Mouse (Mus musculus): ENCODE data around the gene Fchsd2. TPM values are rescaled to one million over a fixed set of nuclear protein-coding genes. Genes with fewer than 3 reads are reported as not detected.

The Fchsd2 gene
- polyA plus RNA-seq, 1 experiment from 2014 or later, result 21.9 TPM

- Histone ChIP-seq H3K9ac (no peak overlapping the region), H3K4me1 (no peaks in the 10 kb centered on the region), H3K4me2 (replicated peaks) (no peak overlapping the region), H3K27ac (replicated peaks) (no peak overlapping the region), H3K36me3 (no peaks in the 10 kb centered on the region), H3K9me3 (replicated peaks) (no peaks in the 10 kb centered on the region), H3K27me3 (no peaks in the 10 kb centered on the region), H3K4me3 (replicated peaks) (no peak overlapping the region)
- 76% methylated on average over 3 of the region's 3 CpGs for WGBS
- ATAC-seq (ENCODE audit: insufficient number of reproducible peaks, low FRiP score, low TSS enrichment, low read depth), result no peak
Observed at GRCm38 (mm10) chr7:101213515-101214263, 121.0 kb downstream of the Fchsd2 start.

GRCm38 (mm10) chr7:101216724-101217123 lies 124.1 kb downstream of the Fchsd2 start:
- ATAC-seq (ENCODE audit: insufficient number of reproducible peaks, low FRiP score, low TSS enrichment, low read depth), result no peak
- H3K9me3 ChIP-seq (replicated peaks), result no peaks in the 10 kb centered on the region
- WGBS, result 75% methylated on average over 2 of the region's 2 CpGs

GRCm38 (mm10) chr7:101223501-101223900 lies 130.8 kb downstream of the Fchsd2 start:
- no peaks in the 10 kb centered on the region for H3K27me3 ChIP-seq
- no peak overlapping the region for H3K4me2 ChIP-seq (replicated peaks)
- H3K9me3 ChIP-seq (replicated peaks), result no peaks in the 10 kb centered on the region
- no peak overlapping the region for H3K27ac ChIP-seq (replicated peaks)
- no peaks in the 10 kb centered on the region for H3K36me3 ChIP-seq
- no peak overlapping the region for H3K4me3 ChIP-seq (replicated peaks)
- H3K4me1 ChIP-seq, result no peaks in the 10 kb centered on the region
- H3K9ac ChIP-seq, result no peak overlapping the region
- ATAC-seq (ENCODE audit: insufficient number of reproducible peaks, low FRiP score, low TSS enrichment, low read depth), result no peak
- 89% methylated on average over 2 of the region's 2 CpGs for WGBS

More at GRCm38 (mm10) chr7:101216724-101217123, 124.1 kb downstream of the Fchsd2 start:
- Histone ChIP-seq H3K27ac (replicated peaks) (no peak overlapping the region), H3K4me1 (no peaks in the 10 kb centered on the region), H3K36me3 (no peaks in the 10 kb centered on the region), H3K4me2 (replicated peaks) (no peak overlapping the region), H3K27me3 (no peaks in the 10 kb centered on the region), H3K4me3 (replicated peaks) (no peak overlapping the region), H3K9ac (no peak overlapping the region)

GRCm38 (mm10) chr7:101229336-101229735 lies 136.7 kb downstream of the Fchsd2 start:
- Histone ChIP-seq H3K4me2 (replicated peaks) (no peak overlapping the region), H3K36me3 (no peaks in the 10 kb centered on the region), H3K4me3 (replicated peaks) (no peak overlapping the region), H3K27me3 (no peaks in the 10 kb centered on the region), H3K4me1 (no peaks in the 10 kb centered on the region), H3K27ac (replicated peaks) (no peak overlapping the region), H3K9me3 (replicated peaks) (no peaks in the 10 kb centered on the region), H3K9ac (no peak overlapping the region)
- no peak for ATAC-seq (ENCODE audit: insufficient number of reproducible peaks, low FRiP score, low TSS enrichment, low read depth)
- WGBS, result 81% methylated on average over 1 of the region's 1 CpGs

- H3K27ac ChIP-seq (replicated peaks), result no peak overlapping the region
- H3K27me3 ChIP-seq, result no peaks in the 10 kb centered on the region
- no peaks in the 10 kb centered on the region for H3K36me3 ChIP-seq
- H3K9ac ChIP-seq, result no peak overlapping the region
- no peak for ATAC-seq (ENCODE audit: insufficient number of reproducible peaks, low FRiP score, low TSS enrichment, low read depth)
- H3K4me2 ChIP-seq (replicated peaks), result no peak overlapping the region
- 48% methylated on average over 2 of the region's 2 CpGs for WGBS
- H3K4me3 ChIP-seq (replicated peaks), result no peak overlapping the region
- H3K9me3 ChIP-seq (replicated peaks), result no peaks in the 10 kb centered on the region
- H3K4me1 ChIP-seq, result no peaks in the 10 kb centered on the region
Observed at GRCm38 (mm10) chr7:101231458-101231857, 138.8 kb downstream of the Fchsd2 start.

GRCm38 (mm10) chr7:101232716-101233115 lies 140.1 kb downstream of the Fchsd2 start:
- Histone ChIP-seq H3K27ac (replicated peaks) (no peak overlapping the region), H3K4me1 (no peaks in the 10 kb centered on the region), H3K27me3 (no peaks in the 10 kb centered on the region), H3K4me2 (replicated peaks) (no peak overlapping the region), H3K36me3 (no peaks in the 10 kb centered on the region), H3K9ac (no peak overlapping the region), H3K4me3 (replicated peaks) (no peak overlapping the region), H3K9me3 (replicated peaks) (no peaks in the 10 kb centered on the region)
- 93% methylated on average over 3 of the region's 3 CpGs for WGBS
- no peak for ATAC-seq (ENCODE audit: insufficient number of reproducible peaks, low FRiP score, low TSS enrichment, low read depth)

- H3K4me2 ChIP-seq (replicated peaks), result no peak overlapping the region
- H3K4me3 ChIP-seq (replicated peaks), result no peak overlapping the region
- no peaks in the 10 kb centered on the region for H3K36me3 ChIP-seq
- H3K9ac ChIP-seq, result no peak overlapping the region
- no peaks in the 10 kb centered on the region for H3K9me3 ChIP-seq (replicated peaks)
- H3K27me3 ChIP-seq, result no peaks in the 10 kb centered on the region
- no peak for ATAC-seq (ENCODE audit: insufficient number of reproducible peaks, low FRiP score, low TSS enrichment, low read depth)
- H3K27ac ChIP-seq (replicated peaks), result no peak overlapping the region
- WGBS, result 57% methylated on average over 8 of the region's 8 CpGs
- no peaks in the 10 kb centered on the region for H3K4me1 ChIP-seq
Observed at GRCm38 (mm10) chr7:101236712-101237473, 144.2 kb downstream of the Fchsd2 start.

- peaks cover 10% of the 10 kb centered on the region; the same call in 1 of the 2 replicates for H3K36me3 ChIP-seq
- no peaks in the 10 kb centered on the region for H3K9me3 ChIP-seq (replicated peaks)
- no peaks in the 10 kb centered on the region for H3K4me1 ChIP-seq
- no peak overlapping the region for H3K27ac ChIP-seq (replicated peaks)
- no peak overlapping the region for H3K4me3 ChIP-seq (replicated peaks)
- no peaks in the 10 kb centered on the region for H3K27me3 ChIP-seq
- 91% methylated on average over 4 of the region's 4 CpGs for WGBS
- no peak for ATAC-seq (ENCODE audit: insufficient number of reproducible peaks, low FRiP score, low TSS enrichment, low read depth)
- no peak overlapping the region for H3K9ac ChIP-seq
- H3K4me2 ChIP-seq (replicated peaks), result no peak overlapping the region
Observed at GRCm38 (mm10) chr7:101248760-101249159, 156.1 kb downstream of the Fchsd2 start.

GRCm38 (mm10) chr7:101249173-101249572 lies 156.5 kb downstream of the Fchsd2 start:
- Histone ChIP-seq H3K9ac (no peak overlapping the region), H3K27me3 (no peaks in the 10 kb centered on the region), H3K36me3 (peaks cover 12% of the 10 kb centered on the region; the same call in 1 of the 2 replicates), H3K9me3 (replicated peaks) (no peaks in the 10 kb centered on the region), H3K4me3 (replicated peaks) (no peak overlapping the region), H3K27ac (replicated peaks) (no peak overlapping the region), H3K4me1 (no peaks in the 10 kb centered on the region), H3K4me2 (replicated peaks) (no peak overlapping the region)
- 85% methylated on average over 2 of the region's 2 CpGs for WGBS
- no peak for ATAC-seq (ENCODE audit: insufficient number of reproducible peaks, low FRiP score, low TSS enrichment, low read depth)

GRCm38 (mm10) chr7:101253071-101253470 lies 160.4 kb downstream of the Fchsd2 start:
- Histone ChIP-seq H3K27me3 (no peaks in the 10 kb centered on the region), H3K9ac (no peak overlapping the region), H3K9me3 (replicated peaks) (no peaks in the 10 kb centered on the region), H3K4me2 (replicated peaks) (no peak overlapping the region), H3K36me3 (peaks cover 16% of the 10 kb centered on the region; the same call in 1 of the 2 replicates), H3K4me1 (no peaks in the 10 kb centered on the region), H3K27ac (replicated peaks) (no peak overlapping the region), H3K4me3 (replicated peaks) (no peak overlapping the region)
- ATAC-seq (ENCODE audit: insufficient number of reproducible peaks, low FRiP score, low TSS enrichment, low read depth), result no peak
- 64% methylated on average over 2 of the region's 2 CpGs for WGBS

- no peak overlapping the region for H3K4me2 ChIP-seq (replicated peaks)
- H3K9ac ChIP-seq, result no peak overlapping the region
- no peaks in the 10 kb centered on the region for H3K4me1 ChIP-seq
- H3K36me3 ChIP-seq, result peaks cover 21% of the 10 kb centered on the region
- no peak overlapping the region for H3K27ac ChIP-seq (replicated peaks)
- no peak overlapping the region for H3K4me3 ChIP-seq (replicated peaks)
- no peaks in the 10 kb centered on the region for H3K27me3 ChIP-seq
- no peaks in the 10 kb centered on the region for H3K9me3 ChIP-seq (replicated peaks)
- ATAC-seq (ENCODE audit: insufficient number of reproducible peaks, low FRiP score, low TSS enrichment, low read depth), result no peak
Observed at GRCm38 (mm10) chr7:101258482-101258881, 165.8 kb downstream of the Fchsd2 start.

Data from embryonic facial prominence, embryonic 15.5 days (tissue).